Comparison of ENCODE assay signal across 8 mouse cellular contexts in genomic region chr6:29853213-29853899, GRCm38 (mm10).
A peak's percentile ranks its signal among the peaks of the same experiment; 100 is the strongest.
DNase-seq lines count a peak whose midpoint lies in the region; ATAC-seq lines count a peak whose summit lies in the region.

No protein-coding gene starts in this region.

- no peaks in the 10 kb centered on the region for H3K27me3 ChIP-seq in embryonic facial prominence, embryonic 11.5 days (ENCODE audit: control insufficient read depth, insufficient read depth, low read length)
- no peaks in the 10 kb centered on the region for H3K27me3 ChIP-seq in limb, embryonic 10.5 days (ENCODE audit: low read depth, poor library complexity, severe bottlenecking)
- H3K27me3 ChIP-seq in midbrain, embryonic 14.5 days (ENCODE audit: control insufficient read depth, insufficient read depth, low read length), result no peaks in the 10 kb centered on the region

- ATAC-seq in embryonic facial prominence, embryonic 11.5 days (replicated peaks; ENCODE audit: insufficient number of reproducible peaks, low FRiP score, low TSS enrichment, low read depth), result peak; percentile 72; the same call in 1 of the 2 replicates
- peak; percentile 62; the same call in 1 of the 2 replicates for ATAC-seq in midbrain, embryonic 14.5 days (ENCODE audit: low FRiP score, low TSS enrichment)

- H3K4me2 ChIP-seq in embryonic facial prominence, embryonic 11.5 days (ENCODE audit: low read depth, low read length), result peak overlapping the region; percentile 10; the same call in 1 of the 2 replicates
- H3K4me2 ChIP-seq in midbrain, embryonic 14.5 days (ENCODE audit: low read length), result no peak overlapping the region

- no peaks in the 10 kb centered on the region for H3K4me1 ChIP-seq in embryonic facial prominence, embryonic 11.5 days (ENCODE audit: control insufficient read depth, insufficient read depth, low read length)
- peaks cover 27% of the 10 kb centered on the region for H3K4me1 ChIP-seq in limb, embryonic 10.5 days
- H3K4me1 ChIP-seq in midbrain, embryonic 14.5 days (ENCODE audit: control insufficient read depth, insufficient read depth, low read length), result no peaks in the 10 kb centered on the region

- H3K9me3 ChIP-seq in embryonic facial prominence, embryonic 11.5 days (replicated peaks; ENCODE audit: control insufficient read depth, low read length), result no peaks in the 10 kb centered on the region
- no peaks in the 10 kb centered on the region for H3K9me3 ChIP-seq in limb, embryonic 10.5 days (replicated peaks)
- no peaks in the 10 kb centered on the region for H3K9me3 ChIP-seq in midbrain, embryonic 14.5 days (ENCODE audit: control insufficient read depth, low read length)

- H3K27ac ChIP-seq in embryonic facial prominence, embryonic 11.5 days (replicated peaks; ENCODE audit: low read depth, low read length), result 0 out of 2 replicates have a peak overlapping the region, but pooled peaks have one; percentile 8
- peak overlapping the region; percentile 87 for H3K27ac ChIP-seq in limb, embryonic 10.5 days
- H3K27ac ChIP-seq in midbrain, embryonic 14.5 days (replicated peaks; ENCODE audit: low read depth, low read length), result 0 out of 2 replicates have a peak overlapping the region, but pooled peaks have one; percentile 27

- no peaks in the 10 kb centered on the region for H3K36me3 ChIP-seq in embryonic facial prominence, embryonic 11.5 days (replicated peaks; ENCODE audit: control insufficient read depth, insufficient read depth, low read depth, low read length)
- H3K36me3 ChIP-seq in limb, embryonic 10.5 days, result no peaks in the 10 kb centered on the region
- no peaks in the 10 kb centered on the region for H3K36me3 ChIP-seq in midbrain, embryonic 14.5 days (ENCODE audit: control insufficient read depth, insufficient read depth, low read length)

- H3K9ac ChIP-seq in embryonic facial prominence, embryonic 11.5 days (replicated peaks; ENCODE audit: low read length), result peak overlapping the region; percentile 46
- peak overlapping the region; percentile 32; the same call in 1 of the 2 replicates for H3K9ac ChIP-seq in midbrain, embryonic 14.5 days (replicated peaks; ENCODE audit: low read length)

- WGBS in embryonic facial prominence, embryonic 11.5 days, result 31% methylated on average over 12 of the region's 12 CpGs
- 30% methylated on average over 12 of the region's 12 CpGs for WGBS in limb, embryonic 10.5 days
- 42% methylated on average over 12 of the region's 12 CpGs for WGBS in midbrain, embryonic 14.5 days

- DNase-seq in 3134 (ENCODE audit: extremely low read depth, insufficient read length, low spot score), result peak; percentile 32
- peak; percentile 67 for DNase-seq in adrenal gland, postnatal 25 days
- DNase-seq in embryonic facial prominence, embryonic 11.5 days (ENCODE audit: low spot score), result peak; percentile 89
- peak; percentile 66 to 92 for DNase-seq in heart, adult 18-20 months
- peak; percentile 85 for DNase-seq in kidney, adult 18-20 months
- peak; percentile 86 for DNase-seq in limb, embryonic 10.5 days (ENCODE audit: low spot score)
- peak; percentile 90 for DNase-seq in midbrain, embryonic 14.5 days
- DNase-seq in spleen, postnatal 14 days (ENCODE audit: low spot score in 2 of 2), result peak; percentile 53 to 70

- no peak overlapping the region for H3K4me3 ChIP-seq in embryonic facial prominence, embryonic 11.5 days (ENCODE audit: low read depth, low read length)
- peak overlapping the region; percentile 17; the same call in 1 of the 2 replicates for H3K4me3 ChIP-seq in limb, embryonic 10.5 days
- no peak overlapping the region for H3K4me3 ChIP-seq in midbrain, embryonic 14.5 days (replicated peaks; ENCODE audit: low read depth, low read length)

Comparison
In these comparisons a context has a peak if more than half of its experiments do, and no peak if none do; other contexts are left out.
1. DNase-seq: peak in every context shown above with its lines; median percentile 90 in midbrain, embryonic 14.5 days; 89 in embryonic facial prominence, embryonic 11.5 days; 86 in limb, embryonic 10.5 days; 85 in kidney, adult 18-20 months; 79 in heart, adult 18-20 months; 67 in adrenal gland, postnatal 25 days; 62 in spleen, postnatal 14 days; 32 in 3134.
2. H3K27ac ChIP-seq: peak in every context shown above with its lines; median percentile 87 in limb, embryonic 10.5 days; 27 in midbrain, embryonic 14.5 days; 8 in embryonic facial prominence, embryonic 11.5 days.